Mouse (Mus musculus) hematopoietic stem cell, adult 5-6 weeks (primary cell): ENCODE data around the gene Rtn2. TPM values are rescaled to one million over a fixed set of nuclear protein-coding genes. Genes with fewer than 3 reads are reported as not detected.

Experiments used
- ATAC-seq, 2 experiments: fragments of 125-278 bp in 1 of 2; replicated peaks in 1 of 2; 2 replicates each; pipeline ENCODE4 v1.8.0; 2016 to 2017; ENCODE audit warnings: inconsistent platforms in 2 of 2, mild to moderate bottlenecking in 2 of 2, moderate number of reproducible peaks in 2 of 2, low read depth in 1 of 2, moderate TSS enrichment in 1 of 2; ENCODE audit not compliant: low FRiP score in 2 of 2, poor library complexity in 2 of 2, severe bottlenecking in 2 of 2, insufficient read depth in 1 of 2, low TSS enrichment in 1 of 2
- total RNA-seq: library from RNA; stranded (forward); fragments of 172-1452, 232-1000 nt; gene quantifications from 2 replicates; pipeline ENCODE4 v1.2.3, GENCODE M21; 2017

Rtn2 gene
- total RNA-seq, 1 experiment from 2014 or later = not detected

GRCm38 (mm10) chr7:19326359-19326758 is 43.9 kb downstream of the Rtn2 start:
- ATAC-seq = peak; percentile 63 to 75

- peak; percentile 20 to 60; a peak in 2 of 4 replicates for ATAC-seq
These were observed 44.7 kb downstream of the Rtn2 start for GRCm38 (mm10) chr7:19327128-19327527.

- ATAC-seq = no peak
These were observed 45.4 kb downstream of the Rtn2 start for GRCm38 (mm10) chr7:19327782-19328181.

GRCm38 (mm10) chr7:19328425-19328824 is 46.0 kb downstream of the Rtn2 start:
- no peak for ATAC-seq

- no peak for ATAC-seq
These were observed 49.5 kb downstream of the Rtn2 start for GRCm38 (mm10) chr7:19331910-19332309.

GRCm38 (mm10) chr7:19332709-19333352 is 50.4 kb downstream of the Rtn2 start:
- peak in 1 of 2 experiments; percentile 48; a peak in 2 of 4 replicates for ATAC-seq

- peak; percentile 69 to 82 for ATAC-seq
These were observed 53.2 kb downstream of the Rtn2 start for GRCm38 (mm10) chr7:19335583-19335982.

GRCm38 (mm10) chr7:19337122-19337521 is 54.7 kb downstream of the Rtn2 start:
- peak in 1 of 2 experiments; percentile 13; a peak in 2 of 4 replicates for ATAC-seq

- ATAC-seq = peak; percentile 36 to 55; a peak in 2 of 4 replicates
These were observed 55.6 kb downstream of the Rtn2 start for GRCm38 (mm10) chr7:19338060-19338459.

- ATAC-seq = no peak
These were observed 56.2 kb downstream of the Rtn2 start for GRCm38 (mm10) chr7:19338596-19338995.

- ATAC-seq = no peak
These were observed 58.8 kb downstream of the Rtn2 start for GRCm38 (mm10) chr7:19341250-19341649.

GRCm38 (mm10) chr7:19341761-19342409 is 59.5 kb downstream of the Rtn2 start:
- no peak for ATAC-seq

- no peak for ATAC-seq
These were observed 60.1 kb downstream of the Rtn2 start for GRCm38 (mm10) chr7:19342481-19343027.

GRCm38 (mm10) chr7:19343210-19343808 is 60.9 kb downstream of the Rtn2 start:
- ATAC-seq = peak in 1 of 2 experiments; percentile 39; a peak in 1 of 4 replicates

GRCm38 (mm10) chr7:19344237-19344847 is 61.9 kb downstream of the Rtn2 start, which contains the start of gene Ercc1:
TSS of gene Ercc1 (plus strand) at chr7:19344778.
- ATAC-seq = no peak

- peak; percentile 87 to 93 for ATAC-seq
These were observed 62.6 kb downstream of the Rtn2 start for GRCm38 (mm10) chr7:19344938-19345471.
